Mouse (Mus musculus): ENCODE results near the gene 8030411F24Rik. TPM values are rescaled to one million over a fixed set of nuclear protein-coding genes. Genes with fewer than 3 reads are reported as not detected.

Gene 8030411F24Rik
- polyA plus RNA-seq, 1 experiment from 2014 or later: not detected

DNA sequence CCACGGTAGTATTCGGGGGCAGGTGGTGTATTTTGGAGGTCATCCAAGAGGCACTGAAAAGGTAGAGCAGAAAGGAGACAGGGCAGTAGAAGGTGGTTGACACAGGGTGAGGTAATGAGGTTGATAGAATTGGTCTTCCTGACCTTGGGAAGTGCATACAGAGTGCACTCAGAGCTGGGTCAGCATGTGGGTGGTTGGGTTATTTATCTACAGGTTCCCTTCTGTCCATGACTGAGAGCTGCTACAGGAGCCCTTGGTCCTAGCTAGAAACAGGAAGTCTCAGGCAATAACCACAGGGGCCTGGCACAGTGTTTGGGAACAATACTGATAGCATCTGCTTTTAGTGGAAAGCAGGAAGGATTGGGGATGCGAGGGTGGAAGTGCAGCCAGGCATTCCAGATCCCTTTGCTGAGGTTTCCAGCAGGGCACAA lies 19.7 kb downstream of the 8030411F24Rik start:
- Histone ChIP-seq H3K4me3 (no peak overlapping the region), H3K4me2 (no peak overlapping the region), H3K9ac (no peak overlapping the region), H3K27me3 (no peaks in the 10 kb centered on the region), H3K9me3 (no peaks in the 10 kb centered on the region), H3K27ac (replicated peaks) (no peak overlapping the region), H3K36me3 (no peaks in the 10 kb centered on the region), H3K4me1 (replicated peaks) (no peaks in the 10 kb centered on the region)
- WGBS: 81% methylated on average over 3 of the region's 3 CpGs
- no peak for ATAC-seq (ENCODE audit: low read depth)

DNA sequence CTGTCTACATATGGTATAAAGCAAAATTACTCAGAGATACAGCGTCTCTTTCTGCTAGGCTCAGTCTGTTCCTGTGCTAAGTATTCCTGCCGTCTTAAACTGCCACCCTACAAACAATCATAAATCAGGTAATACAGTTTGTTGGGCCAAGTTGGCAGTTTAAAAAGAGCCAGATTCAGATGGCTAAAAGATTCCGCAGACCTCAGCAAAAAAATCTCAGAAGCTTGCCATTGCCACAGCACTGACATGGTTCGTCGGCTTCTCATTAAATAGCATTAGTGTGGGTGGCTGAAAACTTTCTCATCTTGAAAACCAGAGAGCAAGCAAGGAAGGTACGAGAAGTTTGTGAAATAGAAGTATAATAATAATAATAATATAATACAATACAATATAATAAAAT lies 24.9 kb downstream of the 8030411F24Rik start:
- no peak overlapping the region for H3K4me3 ChIP-seq
- WGBS: 78% methylated on average over 6 of the region's 6 CpGs
- no peak for ATAC-seq (ENCODE audit: low read depth)
- no peaks in the 10 kb centered on the region for H3K9me3 ChIP-seq
- H3K4me2 ChIP-seq: no peak overlapping the region
- no peak overlapping the region for H3K27ac ChIP-seq (replicated peaks)
- H3K27me3 ChIP-seq: no peaks in the 10 kb centered on the region
- H3K9ac ChIP-seq: no peak overlapping the region
- H3K4me1 ChIP-seq (replicated peaks): no peaks in the 10 kb centered on the region
- no peaks in the 10 kb centered on the region for H3K36me3 ChIP-seq

GRCm38 (mm10) chr2:148819909-148820308 lies 38.1 kb downstream of the 8030411F24Rik start, which contains the start of gene Cst13:
Gene Cst13 (plus strand): TSS chr2:148820081.
- no peak for ATAC-seq (ENCODE audit: low read depth)
- no peak within 1 kb of the TSS for H3K27ac ChIP-seq (replicated peaks)
- H3K4me3 ChIP-seq: no peak within 1 kb of the TSS
- H3K9ac ChIP-seq: no peak within 1 kb of the TSS
- no peaks in the 10 kb centered on the region for H3K4me1 ChIP-seq (replicated peaks)
- H3K4me2 ChIP-seq: no peak within 1 kb of the TSS
- no peaks in the 10 kb centered on the region for H3K27me3 ChIP-seq
- no peaks in the 10 kb centered on the region for H3K9me3 ChIP-seq
- no peaks in the 10 kb centered on the region for H3K36me3 ChIP-seq

DNA sequence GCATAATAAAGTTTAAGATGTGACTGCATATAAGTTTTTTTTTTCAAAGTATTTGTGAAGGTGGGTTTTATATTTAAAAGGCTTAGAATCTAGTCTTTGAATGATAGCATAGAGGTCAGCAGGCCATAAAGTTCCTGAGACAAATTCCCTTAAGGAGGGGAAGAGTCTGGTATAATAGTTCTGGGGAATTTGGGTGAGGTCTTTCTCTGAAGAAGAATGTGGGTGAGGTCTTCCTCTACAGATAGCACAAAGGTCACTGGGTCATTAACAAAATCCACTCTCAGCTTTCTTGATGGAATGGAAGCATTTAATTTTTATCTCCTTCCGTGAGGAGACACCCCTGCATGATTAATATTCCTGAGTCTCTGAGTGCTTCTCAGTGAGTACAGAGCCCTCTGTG lies 44.2 kb downstream of the 8030411F24Rik start:
- no peak overlapping the region for H3K4me3 ChIP-seq
- no peak overlapping the region for H3K4me2 ChIP-seq
- 69% methylated on average over 1 of the region's 1 CpGs for WGBS
- no peaks in the 10 kb centered on the region for H3K4me1 ChIP-seq (replicated peaks)
- ATAC-seq (ENCODE audit: low read depth): no peak
- H3K9me3 ChIP-seq: no peaks in the 10 kb centered on the region
- no peak overlapping the region for H3K27ac ChIP-seq (replicated peaks)
- H3K27me3 ChIP-seq: no peaks in the 10 kb centered on the region
- no peak overlapping the region for H3K9ac ChIP-seq
- H3K36me3 ChIP-seq: no peaks in the 10 kb centered on the region

DNA sequence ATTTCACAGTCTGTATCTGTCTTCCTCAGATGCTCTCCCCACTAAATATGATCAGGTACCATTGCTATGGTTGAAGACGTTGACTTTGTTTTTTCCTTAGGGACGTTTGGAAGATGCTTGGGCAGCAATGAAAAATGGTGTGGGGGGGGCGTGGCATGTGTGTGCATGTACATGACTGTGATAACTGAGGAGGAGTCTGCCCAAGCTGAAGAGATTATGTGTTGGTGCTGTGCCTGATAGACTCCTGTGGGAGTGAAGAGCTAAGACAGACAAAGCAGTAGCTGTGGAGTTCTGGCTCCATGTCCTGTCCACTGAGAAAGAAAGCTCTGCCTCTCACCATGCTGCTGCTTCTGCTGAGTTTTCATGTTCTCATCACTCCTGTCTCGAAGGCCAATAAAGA lies 53.1 kb downstream of the 8030411F24Rik start, which contains the start of gene Cst9:
Cst9 (plus strand) TSS at position 236 of the 400 bp plus-strand sequence.
- Histone ChIP-seq H3K4me3 (no peak within 1 kb of the TSS), H3K9ac (no peak within 1 kb of the TSS), H3K4me2 (no peak within 1 kb of the TSS), H3K4me1 (replicated peaks) (no peaks in the 10 kb centered on the region), H3K27me3 (no peaks in the 10 kb centered on the region), H3K27ac (replicated peaks) (no peak within 1 kb of the TSS), H3K9me3 (no peaks in the 10 kb centered on the region), H3K36me3 (no peaks in the 10 kb centered on the region)
- no peak for ATAC-seq (ENCODE audit: low read depth)
- WGBS: 69% methylated on average over 4 of the region's 4 CpGs

Other genes with a start within 250 kb of the 8030411F24Rik start
- 49.2 and 56.4 TPM in 2 replicates for gene Nxt1, start 109.4 kb upstream of the 8030411F24Rik start, polyA plus RNA-seq (2015; fragmentation: Nextera tagmentation; extraction: Ambion mirVana)
- gene Gzf1, start 101.0 kb upstream of the 8030411F24Rik start, polyA plus RNA-seq (2015; fragmentation: Nextera tagmentation; extraction: Ambion mirVana): 14.6 and 18.2 TPM in 2 replicates
- 50.0 and 54.0 TPM in 2 replicates for gene Napb, start 49.5 kb upstream of the 8030411F24Rik start, polyA plus RNA-seq (2015; fragmentation: Nextera tagmentation; extraction: Ambion mirVana)
- not detected in 2 replicates for gene Cstl1, start 31.7 kb upstream of the 8030411F24Rik start, polyA plus RNA-seq (2015; fragmentation: Nextera tagmentation; extraction: Ambion mirVana)
- gene Cst11, start 10.5 kb upstream of the 8030411F24Rik start, polyA plus RNA-seq (2015; fragmentation: Nextera tagmentation; extraction: Ambion mirVana): not detected in 2 replicates
- not detected in 2 replicates for gene Cst12, start 7.4 kb downstream of the 8030411F24Rik start, polyA plus RNA-seq (2015; fragmentation: Nextera tagmentation; extraction: Ambion mirVana)
- gene Cst8, start 16.8 kb downstream of the 8030411F24Rik start, polyA plus RNA-seq (2015; fragmentation: Nextera tagmentation; extraction: Ambion mirVana): not detected in 2 replicates
- not detected in 2 replicates for gene Cst13, start 38.1 kb downstream of the 8030411F24Rik start, polyA plus RNA-seq (2015; fragmentation: Nextera tagmentation; extraction: Ambion mirVana)
- gene Cst9, start 53.1 kb downstream of the 8030411F24Rik start, polyA plus RNA-seq (2015; fragmentation: Nextera tagmentation; extraction: Ambion mirVana): not detected in 2 replicates
- not detected in 2 replicates for gene 9230104L09Rik, start 83.0 kb downstream of the 8030411F24Rik start, polyA plus RNA-seq (2015; fragmentation: Nextera tagmentation; extraction: Ambion mirVana)
- gene Cst3, start 93.7 kb downstream of the 8030411F24Rik start, polyA plus RNA-seq (2015; fragmentation: Nextera tagmentation; extraction: Ambion mirVana): 512 and 524 TPM in 2 replicates
- gene Gm1330, start 221.2 kb downstream of the 8030411F24Rik start, polyA plus RNA-seq (2015; fragmentation: Nextera tagmentation; extraction: Ambion mirVana): not detected in 2 replicates
- gene Gm10750, start 235.2 kb downstream of the 8030411F24Rik start, polyA plus RNA-seq (2015; fragmentation: Nextera tagmentation; extraction: Ambion mirVana): not detected in 2 replicates